Mouse (Mus musculus) 416B (cell line): ENCODE data around the gene Slc23a2.
A peak's percentile ranks its signal among the peaks of the same experiment; 100 is the strongest.

Experiments
- DNase-seq: peaks from one replicate; pipeline ENCODE4 v3.0.0; 2011; ENCODE audit warnings: low read depth

Slc23a2 gene

DNA sequence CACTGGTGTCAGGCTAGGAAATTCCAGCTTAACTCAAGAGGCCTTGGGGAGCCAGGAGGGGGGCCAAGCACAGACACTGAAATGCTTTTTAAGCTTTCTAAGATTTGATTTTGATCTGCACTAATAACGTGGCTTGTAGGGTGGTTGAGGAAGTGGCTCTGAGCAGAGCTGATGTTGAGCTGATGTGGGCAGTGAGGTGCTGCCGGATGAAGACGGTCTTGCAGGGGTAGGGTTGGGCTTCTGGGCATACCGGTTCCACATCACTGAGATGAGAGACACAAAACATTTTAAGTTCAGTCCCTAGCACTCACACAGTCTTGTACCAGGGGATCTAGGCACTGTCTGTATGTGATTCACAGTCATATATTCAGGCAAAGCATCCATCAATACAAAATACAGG is 46.5 kb downstream of the Slc23a2 start:
- no peak for DNase-seq

DNA sequence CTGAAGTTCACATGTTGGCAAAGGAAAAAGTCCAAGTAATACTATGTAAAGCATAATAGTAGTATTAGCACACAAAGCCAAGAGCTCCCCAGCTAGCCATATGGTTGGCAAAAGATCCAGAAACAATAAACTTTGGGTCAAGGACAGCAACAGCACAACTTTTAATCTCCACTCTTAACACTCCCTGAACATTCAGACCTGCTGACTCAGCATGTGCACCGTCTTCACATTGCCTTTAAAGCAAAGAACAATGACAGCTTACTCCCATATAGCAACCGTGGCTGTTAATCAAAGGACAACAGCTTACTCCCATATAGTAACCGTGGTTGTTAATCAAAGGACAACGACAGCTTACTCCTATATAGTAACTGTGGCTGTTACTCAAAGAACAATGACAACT is 48.3 kb downstream of the Slc23a2 start:
- no peak for DNase-seq

DNA sequence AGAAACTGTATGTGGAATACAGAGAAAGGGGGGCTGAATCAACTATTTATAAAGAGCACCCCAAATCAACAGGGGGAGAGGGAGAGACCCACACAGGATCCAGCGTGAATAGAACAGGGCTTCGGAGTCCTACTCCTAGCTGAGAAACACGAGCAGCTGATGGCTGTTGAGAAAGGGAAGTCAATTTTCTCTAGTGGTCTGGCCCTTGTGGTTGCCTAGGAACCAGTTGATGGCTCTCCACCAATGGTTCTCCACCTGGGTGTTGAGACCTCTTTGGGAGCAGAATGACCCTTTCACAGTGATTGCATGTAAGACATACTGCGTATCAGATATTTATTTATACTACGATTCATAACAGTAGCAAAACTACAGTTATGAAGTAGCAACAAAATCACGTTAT is 49.1 kb downstream of the Slc23a2 start:
- DNase-seq = peak; percentile 33

DNA sequence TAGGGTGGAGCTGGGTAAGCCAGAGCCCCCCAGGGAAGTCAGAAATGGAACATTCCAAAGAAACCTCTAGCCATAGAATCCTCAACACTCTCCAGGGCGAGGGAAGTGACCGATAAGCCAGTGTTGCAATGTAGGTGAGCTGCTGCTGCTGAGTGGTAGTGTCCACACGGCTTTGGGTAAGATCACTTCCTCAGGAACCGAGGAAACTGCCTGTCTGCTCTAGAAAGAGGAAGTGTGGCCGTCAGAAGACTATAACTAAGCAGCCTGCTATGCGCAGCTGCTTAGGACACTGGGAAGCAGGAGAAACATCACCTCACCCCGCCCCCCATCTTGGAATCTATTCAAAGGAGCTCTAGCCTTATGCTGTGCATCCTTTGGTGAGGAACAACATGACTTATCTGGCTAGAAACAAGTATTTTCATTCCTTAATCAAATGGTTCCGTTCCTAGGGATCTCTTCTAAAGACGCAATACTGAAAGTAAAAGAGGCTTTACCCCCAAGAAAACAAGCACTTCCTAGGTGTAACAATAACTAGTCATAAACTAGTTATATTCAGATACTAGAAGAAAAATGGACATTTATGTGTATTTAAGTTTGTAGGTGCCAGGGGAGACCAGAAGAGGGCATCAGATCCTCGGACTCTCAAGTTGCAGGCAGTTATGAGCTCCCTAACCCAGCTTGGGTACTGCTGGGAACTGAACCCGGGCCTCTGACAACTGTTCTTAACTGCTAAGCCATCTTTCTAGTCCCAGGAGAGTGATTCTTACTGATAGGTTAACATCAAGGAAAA is 50.3 kb downstream of the Slc23a2 start:
- DNase-seq = peak; percentile 96

DNA sequence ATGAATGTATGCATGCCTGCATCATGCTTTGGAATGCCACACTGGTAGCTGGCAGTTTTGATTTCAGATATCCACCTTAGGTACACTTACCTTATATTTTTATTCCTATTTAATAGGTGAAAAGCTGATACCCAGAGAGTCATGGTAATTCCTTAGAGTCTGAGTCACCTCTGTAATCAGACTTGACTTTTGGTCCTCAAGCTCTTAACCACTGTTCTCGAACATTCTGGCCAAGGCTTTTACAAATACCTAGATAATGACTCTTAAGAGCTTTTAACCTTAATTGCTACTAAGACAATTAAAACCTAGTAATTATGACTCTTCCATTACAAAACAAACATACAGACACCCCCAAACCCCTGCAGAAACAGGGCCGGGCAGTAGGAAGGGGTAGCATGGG is 51.2 kb downstream of the Slc23a2 start:
- DNase-seq = no peak

DNA sequence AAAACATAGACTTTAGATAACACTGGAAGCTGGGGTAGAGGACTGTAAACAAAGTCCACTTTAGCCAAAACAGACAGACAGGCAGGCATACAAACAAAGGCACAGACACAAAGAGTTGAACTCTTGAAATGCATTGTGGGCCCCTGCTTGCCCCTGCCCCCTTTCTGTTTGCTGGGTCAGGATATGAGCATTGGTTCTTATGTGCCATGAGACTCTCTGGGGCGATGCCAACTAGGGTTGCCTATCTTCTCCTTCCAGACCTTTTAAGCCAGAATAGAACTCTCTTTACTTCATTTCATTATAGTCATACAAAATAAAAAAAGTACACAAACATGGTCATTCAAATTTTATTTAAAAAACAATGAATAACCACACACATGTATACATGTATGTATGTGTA is 51.6 kb downstream of the Slc23a2 start:
- no peak for DNase-seq

DNA sequence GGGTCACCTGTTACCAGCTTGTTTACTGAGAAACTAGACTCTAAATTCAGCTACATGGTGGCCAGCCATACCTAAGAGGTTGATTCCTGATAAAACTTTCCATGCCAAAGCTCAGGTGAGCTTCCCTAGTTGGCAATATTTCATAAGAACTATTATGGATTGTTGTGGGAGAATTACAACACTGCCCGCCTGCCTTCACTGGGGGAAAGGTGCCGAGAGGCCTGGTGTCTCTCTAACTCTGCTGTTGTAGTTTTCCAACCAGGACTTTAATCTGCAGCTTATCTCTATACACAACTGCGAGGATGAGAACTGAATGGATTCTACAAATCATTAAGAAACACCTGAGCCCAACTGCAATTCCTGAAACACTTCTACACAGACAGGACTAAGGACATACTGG is 52.2 kb downstream of the Slc23a2 start:
- DNase-seq = no peak

DNA sequence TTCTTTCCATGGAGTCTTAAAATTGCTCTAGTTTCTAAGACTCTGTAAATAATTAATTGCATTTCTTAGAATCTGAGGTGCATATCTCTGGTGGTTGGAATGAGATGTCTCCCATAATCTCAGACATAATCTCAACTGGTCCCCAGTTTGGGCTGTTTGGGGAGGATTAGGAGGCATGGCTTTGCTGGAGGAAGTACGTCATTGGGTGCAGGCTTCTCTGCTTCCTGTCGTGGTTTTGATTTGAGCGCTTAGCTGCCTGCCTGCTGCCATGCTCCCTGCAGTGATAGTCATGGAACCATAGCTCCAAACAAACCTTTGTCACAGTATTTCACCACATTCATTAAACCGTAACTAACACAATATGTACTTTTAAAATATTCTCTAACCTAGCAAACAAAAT is 53.2 kb downstream of the Slc23a2 start:
- peak; percentile 86 for DNase-seq

DNA sequence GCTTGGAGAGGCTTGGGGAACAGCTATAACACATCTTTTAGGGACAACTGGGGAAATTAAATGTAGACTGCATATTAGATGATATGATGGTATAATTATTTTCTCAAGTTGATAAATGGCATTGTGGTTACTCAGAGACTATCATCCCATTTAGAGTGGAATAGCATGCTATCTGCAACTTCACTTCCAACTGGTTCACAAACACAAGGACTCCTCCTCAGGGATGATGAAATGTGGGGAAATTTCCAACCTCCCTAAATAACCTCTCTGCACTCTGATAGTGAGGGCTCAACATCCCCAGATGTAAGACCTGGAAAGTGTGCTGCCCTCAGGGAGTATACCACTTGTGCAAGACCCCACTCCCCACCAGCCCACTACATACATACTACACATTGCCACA is 60.1 kb downstream of the Slc23a2 start:
- no peak for DNase-seq

DNA sequence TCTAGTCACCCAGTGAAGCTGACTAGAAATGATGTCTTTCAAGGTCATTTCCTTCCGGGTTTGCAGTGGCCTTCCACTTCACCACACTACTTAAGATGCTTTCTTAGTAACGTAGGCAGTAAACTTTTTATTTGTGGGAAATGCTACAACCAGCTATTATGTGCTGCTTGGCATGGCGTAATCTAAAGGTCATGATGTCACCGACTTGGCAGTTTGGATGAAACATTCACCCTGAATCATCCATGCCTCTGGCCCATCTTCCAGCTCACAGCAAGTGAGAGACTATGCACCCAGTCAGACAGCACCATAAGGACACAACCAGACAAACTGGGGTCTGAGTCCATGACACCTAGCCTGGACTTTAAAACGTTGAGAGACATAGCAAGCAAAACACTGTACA is 60.5 kb downstream of the Slc23a2 start:
- DNase-seq = peak; percentile 63

DNA sequence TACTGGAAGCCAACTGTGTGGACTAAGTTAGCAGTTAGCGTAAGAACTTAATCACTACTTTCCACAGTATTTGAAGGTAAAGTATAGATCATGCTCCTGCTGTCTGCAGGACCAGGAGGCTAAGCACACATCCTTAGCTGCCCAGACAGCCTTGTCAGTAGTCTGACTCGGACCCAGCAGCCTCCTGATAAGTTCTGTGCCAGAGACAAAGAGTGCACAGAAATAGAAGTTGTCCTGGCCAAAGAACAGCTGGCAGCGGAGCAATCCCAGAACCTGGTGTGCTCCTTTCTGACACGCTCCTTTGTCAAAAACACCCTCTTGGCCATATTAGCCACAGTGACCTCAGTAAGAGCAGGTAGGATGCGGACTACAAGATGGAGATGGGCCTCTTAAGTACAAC is 65.8 kb downstream of the Slc23a2 start:
- no peak for DNase-seq

DNA sequence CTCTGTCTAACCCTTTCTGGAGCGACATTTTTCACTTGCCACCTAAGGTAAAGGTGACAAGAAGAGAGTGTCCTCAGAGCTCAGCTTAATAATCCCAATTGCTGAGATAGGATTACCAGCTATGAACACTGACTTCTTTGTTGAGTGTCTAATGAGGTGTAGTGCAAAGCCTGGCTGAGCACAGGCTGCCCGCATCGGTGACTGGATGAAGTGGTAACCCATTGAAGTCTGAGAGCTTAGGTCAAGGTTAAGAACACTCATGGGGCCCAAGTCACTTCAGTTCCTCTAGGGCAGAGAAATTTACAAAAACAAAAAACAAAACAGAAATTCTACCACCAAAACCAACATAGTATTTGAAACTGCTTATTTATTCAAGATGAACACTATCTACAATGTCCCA is 71.9 kb downstream of the Slc23a2 start:
- DNase-seq = no peak

DNA sequence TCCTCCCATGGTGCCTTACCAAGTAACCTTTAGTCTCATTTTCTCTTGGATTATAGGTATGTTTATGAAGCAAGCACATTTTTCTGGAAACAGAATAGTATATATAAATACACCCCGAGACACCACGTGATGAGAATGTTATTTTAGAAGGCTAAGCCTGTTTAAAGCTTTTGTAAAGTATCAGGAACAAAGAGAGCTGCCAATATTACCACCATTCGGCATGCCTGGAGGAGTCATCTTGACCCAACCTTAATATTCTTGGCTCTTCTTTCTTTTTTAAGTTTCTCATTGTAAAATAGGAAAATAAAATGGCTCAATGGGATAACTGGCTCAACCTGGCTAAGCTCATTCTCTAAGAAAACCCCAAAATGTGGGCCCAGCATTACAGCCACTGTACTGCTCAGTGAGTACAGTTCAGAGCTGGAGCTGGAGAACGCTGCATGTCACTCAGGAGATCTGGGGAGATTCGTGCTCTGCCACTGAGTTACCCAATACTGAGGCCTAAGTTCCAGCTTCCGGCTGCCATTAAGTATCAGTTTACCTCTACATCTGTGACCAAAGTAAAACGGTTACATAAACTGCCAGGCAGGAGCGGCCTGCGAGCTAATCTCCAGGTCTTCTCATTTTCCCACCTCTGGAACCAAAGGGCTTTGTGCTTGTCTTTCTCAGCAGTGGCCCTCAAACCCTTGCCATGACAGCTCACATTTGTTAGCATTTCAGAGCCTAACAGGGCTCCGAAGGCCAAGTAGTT is 74.7 kb downstream of the Slc23a2 start:
- DNase-seq = no peak

DNA sequence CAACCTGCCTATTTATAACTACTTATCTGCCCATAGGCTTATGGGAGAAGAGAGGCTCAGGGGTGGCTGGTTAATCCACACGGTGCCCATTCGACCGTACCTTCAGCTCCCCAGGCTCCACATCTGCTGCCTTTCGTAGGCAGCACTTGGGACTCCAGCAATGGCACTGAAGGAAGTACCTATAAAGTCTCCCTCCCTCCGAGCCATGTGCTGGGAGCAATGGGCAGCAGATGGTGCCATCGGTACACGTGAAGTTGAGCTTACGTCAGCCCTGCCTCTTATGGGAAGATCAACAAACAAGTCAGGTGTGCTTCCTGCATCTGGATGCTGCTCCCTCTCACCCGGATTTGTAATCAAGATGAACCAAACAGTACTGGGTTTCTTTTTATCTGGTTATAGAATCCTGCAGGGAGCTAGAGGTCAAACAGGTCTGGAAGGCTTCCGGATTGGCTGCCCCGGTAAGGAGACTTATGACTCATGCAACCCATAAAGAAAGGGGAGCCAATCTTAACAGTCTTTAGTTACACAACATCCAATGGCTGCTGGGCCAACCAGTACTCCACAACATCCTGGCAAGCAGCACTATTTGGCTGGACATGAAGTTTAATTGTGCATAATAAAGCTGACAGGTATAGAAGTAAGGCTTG is 80.6 kb downstream of the Slc23a2 start:
- peak; percentile 76 for DNase-seq

DNA sequence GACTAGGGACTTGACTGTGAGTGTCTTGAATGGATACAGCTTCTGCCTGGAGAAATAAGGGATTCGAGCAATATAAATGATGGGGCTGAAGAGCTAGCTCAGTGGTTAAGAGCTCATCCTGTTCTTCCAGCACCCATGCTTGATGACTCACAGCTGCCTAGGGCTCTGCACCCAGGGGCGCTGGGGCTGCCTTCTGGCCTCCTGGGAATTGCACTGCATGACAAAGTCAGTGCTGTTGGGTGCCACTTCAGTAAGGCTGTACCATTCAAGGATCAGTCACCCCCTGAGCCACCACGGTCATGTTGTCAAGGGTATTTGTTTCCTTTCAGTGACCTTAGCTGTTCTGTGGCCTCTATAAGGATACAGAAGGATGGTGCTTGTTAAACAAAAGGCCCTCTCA is 81.1 kb downstream of the Slc23a2 start:
- no peak for DNase-seq

DNA sequence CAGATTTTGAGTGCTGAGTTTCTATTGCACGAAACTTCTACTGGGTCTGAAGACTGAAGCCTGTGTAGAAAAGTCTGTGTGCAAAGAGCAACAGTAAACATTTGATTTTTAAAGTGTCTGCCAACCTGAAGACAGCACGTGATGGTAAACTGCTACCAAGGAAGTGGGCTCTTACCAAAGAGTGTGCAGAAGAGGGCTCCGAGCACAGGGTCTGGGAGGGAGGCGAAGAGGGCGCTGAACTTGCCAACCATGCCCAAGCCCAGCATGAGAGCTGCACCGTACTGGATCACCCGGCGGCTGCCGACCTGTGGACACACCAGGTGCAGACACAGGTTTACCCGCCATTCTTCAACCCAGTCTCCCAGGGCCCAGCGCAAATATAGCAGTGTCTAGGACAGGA is 83.0 kb downstream of the Slc23a2 start:
- DNase-seq = no peak

DNA sequence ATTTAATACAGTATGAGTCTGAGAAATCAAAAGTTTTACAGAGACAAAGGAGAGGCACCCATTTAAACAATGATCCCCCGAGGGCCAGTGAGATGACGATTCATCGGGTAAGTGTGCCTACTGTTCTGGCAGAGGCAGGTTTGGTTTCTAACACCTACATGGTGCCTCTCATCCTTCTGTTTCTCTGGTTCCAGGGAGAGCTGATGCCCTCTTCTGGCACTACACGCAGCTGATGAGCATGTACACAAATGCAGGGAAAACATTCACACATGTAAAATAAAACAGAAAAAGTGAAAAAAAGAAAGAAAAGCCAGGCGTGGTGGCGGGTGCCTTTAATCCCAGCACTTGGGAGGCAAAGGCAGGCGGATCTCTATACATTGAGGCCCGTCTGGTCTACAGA is 85.0 kb downstream of the Slc23a2 start:
- DNase-seq = peak; percentile 40

DNA sequence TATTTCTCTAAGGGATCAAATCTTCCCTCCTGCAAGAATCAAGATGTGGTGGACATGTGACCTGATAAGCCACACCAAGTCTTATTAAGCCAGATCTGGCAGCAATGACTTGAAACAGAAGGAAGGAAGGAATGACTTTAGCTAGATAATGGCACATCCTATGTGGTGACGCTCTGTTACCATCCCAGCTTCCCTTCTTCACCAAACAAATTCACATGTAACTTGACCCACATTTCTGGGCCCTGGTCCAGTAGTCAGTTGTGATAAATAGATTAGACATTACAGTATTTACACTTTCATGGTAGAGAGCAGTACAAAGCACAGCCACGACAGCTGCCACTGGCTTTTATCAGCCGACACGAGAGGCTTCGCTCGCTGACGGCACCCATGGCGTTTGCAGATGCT is 89.6 kb downstream of the Slc23a2 start:
- DNase-seq = peak; percentile 98

DNA sequence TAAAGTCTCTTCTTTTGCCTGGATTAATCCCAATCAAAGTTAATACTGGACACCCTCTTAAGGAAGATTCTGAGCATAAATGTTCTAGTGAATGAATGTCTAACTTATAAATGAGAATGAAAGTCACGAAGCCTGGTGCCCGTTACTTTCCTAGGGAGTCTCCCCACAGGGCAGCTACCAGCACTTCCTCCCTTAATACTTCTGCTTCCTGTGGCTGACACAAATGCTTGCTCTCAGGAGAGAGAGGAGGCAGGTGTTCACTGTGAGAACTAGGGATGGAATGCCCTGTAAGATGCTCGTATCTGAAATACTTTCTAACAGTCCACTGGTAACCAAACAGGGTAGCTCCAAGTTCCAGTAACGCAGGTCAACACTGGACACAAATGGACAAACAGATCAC is 91.1 kb downstream of the Slc23a2 start:
- DNase-seq = peak; percentile 29

DNA sequence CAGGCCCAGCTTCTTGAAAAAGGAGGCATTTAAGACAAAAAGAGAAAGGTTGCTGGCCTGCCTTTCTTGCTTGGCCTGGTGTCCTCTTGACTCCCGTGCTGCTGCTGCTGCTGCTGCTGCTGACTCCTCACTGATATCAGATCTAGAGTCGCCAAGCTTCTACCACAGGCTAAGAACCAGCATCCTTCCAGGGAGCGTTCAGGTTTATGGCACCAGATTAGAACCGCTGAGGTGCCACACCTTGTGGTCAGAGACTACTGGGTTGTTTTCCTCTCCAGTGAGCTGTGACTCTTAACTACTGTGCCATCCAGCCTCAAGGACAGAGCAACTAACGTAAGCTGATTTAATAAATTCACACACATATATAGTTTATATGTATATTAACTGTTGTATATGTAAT is 93.1 kb downstream of the Slc23a2 start:
- peak; percentile 72 for DNase-seq

DNA sequence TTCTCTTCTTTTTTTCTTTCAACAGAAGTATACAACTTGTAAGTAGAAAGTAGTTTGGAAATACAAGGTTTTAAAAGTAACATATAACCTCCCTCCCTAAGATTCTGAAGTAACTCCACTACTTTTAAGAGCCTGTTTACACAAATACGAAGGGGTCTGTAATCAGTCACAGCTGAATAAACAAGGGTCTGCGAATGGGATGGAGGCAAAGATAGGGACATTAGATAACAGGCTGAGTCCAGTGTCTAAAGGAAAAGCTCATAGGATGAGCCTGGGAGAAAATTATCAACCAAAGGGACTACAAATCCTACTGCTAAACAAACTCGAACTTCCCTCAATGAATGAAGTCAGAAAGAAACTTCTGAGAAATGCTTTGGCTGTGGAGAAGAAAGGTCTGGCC is 95.0 kb downstream of the Slc23a2 start:
- DNase-seq = no peak

DNA sequence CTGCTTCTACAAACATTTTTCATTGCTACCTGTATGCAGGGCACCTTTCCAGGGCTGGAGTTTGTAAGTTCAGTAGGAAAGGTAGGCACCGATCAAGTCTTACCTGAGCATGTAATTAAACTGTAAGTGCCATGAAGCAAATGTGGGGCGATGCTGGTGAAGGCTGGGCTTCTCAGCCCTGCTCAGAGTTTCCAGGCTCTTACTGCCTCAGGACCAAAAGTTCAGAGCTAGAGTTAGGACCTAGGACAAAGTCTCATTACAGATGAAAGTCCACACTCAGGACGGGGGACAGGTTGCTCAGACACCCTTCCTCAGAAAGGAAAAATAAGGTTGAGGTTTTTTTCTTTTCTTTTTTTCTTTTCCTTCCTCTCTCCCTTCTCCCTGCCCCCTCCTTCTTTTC is 95.4 kb downstream of the Slc23a2 start:
- DNase-seq = no peak

DNA sequence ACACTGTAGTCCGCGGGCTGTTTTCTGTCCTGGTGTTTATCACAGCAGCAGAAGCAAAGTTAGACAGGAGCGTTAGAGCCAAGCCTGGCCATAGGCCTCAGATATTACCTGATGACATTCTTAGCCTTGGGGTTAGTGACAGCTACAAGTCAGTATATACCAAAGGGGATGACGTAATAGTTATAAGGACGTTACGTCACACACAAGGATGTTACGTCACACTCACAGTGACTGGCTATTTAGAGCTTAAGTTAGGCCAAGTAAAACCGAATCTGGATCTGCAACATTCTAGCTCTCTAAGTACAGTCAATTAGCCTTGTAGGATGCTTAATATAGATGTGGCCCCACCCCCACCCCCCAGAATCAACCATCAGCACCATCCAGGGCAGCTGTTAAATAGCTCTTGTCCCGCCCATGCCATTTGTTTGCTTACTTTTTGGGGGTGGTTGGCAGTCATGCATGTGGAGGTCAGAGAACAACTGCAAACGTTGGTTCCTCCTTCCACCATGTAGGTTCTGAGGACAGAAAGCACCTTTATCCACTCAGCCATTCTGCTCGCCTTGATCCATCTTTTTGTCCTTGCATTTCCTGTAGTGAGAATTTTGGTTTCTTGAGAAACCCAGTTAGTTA is 96.7 kb downstream of the Slc23a2 start:
- peak; percentile 83 for DNase-seq
